Mouse (Mus musculus) MEL (cell line): ENCODE data around the gene Ctsg.
"Not testable (repeated sequence)": the region's sequence is repeated elsewhere in the genome, so short reads cannot be mapped to it uniquely, and the experiment has no call there.

Experiments
- CTCF ChIP-seq, 3 experiments: IDR thresholded peaks in 2 of 3; conservative IDR thresholded peaks in 1 of 3; 2 replicates each; pipeline ENCODE4 v1.5.1; 2011 to 2012; ENCODE audit warnings: low read length in 3 of 3, low read depth in 2 of 3, mild to moderate bottlenecking in 2 of 3, improper control_type of control experiment in 1 of 3, inconsistent platforms in 1 of 3, mixed read lengths in 1 of 3, moderate library complexity in 1 of 3; ENCODE audit not compliant: control insufficient read depth in 1 of 3, insufficient read depth in 1 of 3, poor library complexity in 1 of 3, severe bottlenecking in 1 of 3
- GABPA ChIP-seq: IDR thresholded peaks from 2 replicates; pipeline ENCODE4 v1.6.1; 2012; ENCODE audit warnings: low read depth, mild to moderate bottlenecking, inconsistent platforms, low read length, improper control_type of control experiment, moderate library complexity
- GATA1 ChIP-seq: IDR thresholded peaks from 2 replicates; pipeline ENCODE4 v1.6.1; 2011; ENCODE audit warnings: low read depth, low read length, improper control_type of control experiment
- POLR2A ChIP-seq, 2 experiments: IDR thresholded peaks; 2 replicates each; pipeline ENCODE4 v1.6.1; 2011 to 2012; ENCODE audit warnings: low read length in 2 of 2, mild to moderate bottlenecking in 2 of 2, control low read depth in 1 of 2, improper control_type of control experiment in 1 of 2, low read depth in 1 of 2, moderate library complexity in 1 of 2; ENCODE audit not compliant: control insufficient read depth in 1 of 2, insufficient read depth in 1 of 2, poor library complexity in 1 of 2

DNA sequence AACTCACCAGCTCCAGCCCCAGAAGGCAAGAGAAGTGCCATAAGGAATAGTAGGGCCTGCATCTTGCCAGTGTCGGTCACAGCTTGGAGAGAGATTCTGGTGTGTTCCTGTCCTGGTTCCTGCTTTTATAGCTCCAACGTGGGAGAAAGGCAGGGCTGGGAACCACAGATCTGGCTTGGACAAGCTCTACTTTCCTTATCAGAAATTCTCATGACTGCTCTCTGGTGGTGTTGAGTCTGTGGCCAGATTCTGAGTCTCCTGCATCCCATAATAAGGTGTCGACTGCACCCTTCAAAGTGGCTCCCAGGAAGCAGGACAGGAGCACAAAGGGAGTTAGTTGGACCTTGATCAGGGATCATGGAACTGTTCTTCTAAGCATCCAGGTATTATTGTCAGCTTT is 40.2 kb downstream of the Ctsg start, which contains the start of gene Mcpt4:
- TF ChIP-seq CTCF (IDR thresholded peaks at IDR 0.05 in 2 of 3, conservative IDR thresholded peaks at IDR 0.05 in 1 of 3; ENCODE audit: control insufficient read depth in 1 of 3, insufficient read depth in 1 of 3, low read depth in 2 of 3, low read length in 3 of 3, poor library complexity in 1 of 3, severe bottlenecking in 1 of 3); GATA1; POLR2A (IDR thresholded peaks at IDR 0.05; ENCODE audit: control insufficient read depth in 1 of 2, insufficient read depth in 1 of 2, low read depth in 1 of 2, low read length in 2 of 2, poor library complexity in 1 of 2); GABPA: not testable (repeated sequence)
